Mouse (Mus musculus) effector memory CD4-positive, alpha-beta T cell, adult 5 months (primary cell): Measurements from ENCODE around the gene Ppp1r36. TPM values are rescaled to one million over a fixed set of nuclear protein-coding genes. Genes with fewer than 3 reads are reported as not detected.

Experiments
- polyA plus RNA-seq: library from polyadenylated mRNA; unstranded; fragments of 100-300 nt; shearing (Covaris generic); gene quantifications from one replicate; pipeline ENCODE4 v1.2.1, GENCODE M21; 2017

Gene Ppp1r36
- not detected for polyA plus RNA-seq

GRCm38 (mm10) chr12:76417433-76417854 lies at the start of gene Ppp1r36:
Ppp1r36 (plus strand) TSS chr12:76417538.

GRCm38 (mm10) chr12:76369206-76369977 lies 47.9 kb upstream of the Ppp1r36 start, which contains the start of gene Zbtb25:
Zbtb25 (minus strand) TSS chr12:76369602.

GRCm38 (mm10) chr12:76369978-76370830 lies 47.1 kb upstream of the Ppp1r36 start, which contains the start of gene Zbtb1:
Zbtb1 (plus strand) TSS chr12:76370266.

GRCm38 (mm10) chr12:76403886-76404537 lies 13.3 kb upstream of the Ppp1r36 start, which contains the start of gene Hspa2:
Hspa2 (plus strand) TSS chr12:76404176.

Other genes with a start within 250 kb of the Ppp1r36 start
- gene Esr2, start 240.3 kb upstream of the Ppp1r36 start, polyA plus RNA-seq, result not detected
- not detected for gene Tex21, start 170.8 kb upstream of the Ppp1r36 start, polyA plus RNA-seq
- gene Mthfd1, start 162.2 kb upstream of the Ppp1r36 start, polyA plus RNA-seq, result 39.3 TPM
- 0.99 TPM for gene Akap5, start 92.6 kb upstream of the Ppp1r36 start, polyA plus RNA-seq
- gene Zbtb25, start 47.9 kb upstream of the Ppp1r36 start, polyA plus RNA-seq, result 170 TPM
- gene Zbtb1, start 47.3 kb upstream of the Ppp1r36 start, polyA plus RNA-seq, result 33.4 TPM
- 11.3 TPM for gene Hspa2, start 13.4 kb upstream of the Ppp1r36 start, polyA plus RNA-seq
- 2.9 TPM for gene Plekhg3, start 113.4 kb downstream of the Ppp1r36 start, polyA plus RNA-seq